Mouse (Mus musculus) C2C12 (cell line): Measurements from ENCODE around the gene Tefm. TPM values are rescaled to one million over a fixed set of nuclear protein-coding genes. Genes with fewer than 3 reads are reported as not detected.

Source experiments
- H3K27me3 ChIP-seq: one replicate; pipeline ENCODE4 v1.6.1; 2011; ENCODE audit not compliant: control insufficient read depth, insufficient read depth, insufficient read length
- H3K36me3 ChIP-seq: one replicate; pipeline ENCODE4 v1.6.1; 2011; ENCODE audit not compliant: control insufficient read depth, insufficient read depth
- H3K4me3 ChIP-seq: one replicate; pipeline ENCODE4 v1.5.1; 2011; ENCODE audit warnings: mild to moderate bottlenecking, control low read depth; ENCODE audit not compliant: poor library complexity, insufficient read depth, severe bottlenecking
- H3K79me2 ChIP-seq: one replicate; pipeline ENCODE4 v1.6.1; 2011; ENCODE audit not compliant: control insufficient read depth, insufficient read depth
- H3K79me3 ChIP-seq: one replicate; pipeline ENCODE4 v1.6.1; 2011; ENCODE audit warnings: low read depth, control low read depth
- H3ac ChIP-seq: one replicate; pipeline ENCODE3; 2011; ENCODE audit warnings: low read depth; ENCODE audit not compliant: control insufficient read depth, insufficient read length
- CEBPB ChIP-seq: IDR thresholded peaks from one replicate; pipeline ENCODE4 v1.6.1; 2011; ENCODE audit warnings: low read depth, mild to moderate bottlenecking, control low read depth, moderate library complexity
- CTCF ChIP-seq: IDR thresholded peaks from one replicate; pipeline ENCODE4 v1.5.1; 2011; ENCODE audit not compliant: control insufficient read depth, insufficient read depth, insufficient read length
- FOSL1 ChIP-seq: IDR thresholded peaks from one replicate; pipeline ENCODE4 v1.8.0; 2011; ENCODE audit warnings: mild to moderate bottlenecking, low read length; ENCODE audit not compliant: poor library complexity, insufficient read depth, severe bottlenecking
- MAX ChIP-seq: IDR thresholded peaks from one replicate; pipeline ENCODE4 v1.6.1; 2011; ENCODE audit warnings: mild to moderate bottlenecking, control low read depth
- MYOD1 ChIP-seq: IDR thresholded peaks from one replicate; pipeline ENCODE4 v1.6.1; 2011; ENCODE audit warnings: low read depth; ENCODE audit not compliant: control insufficient read depth, insufficient read length
- MYOG ChIP-seq: IDR thresholded peaks from one replicate; pipeline ENCODE4 v1.6.1; 2011; ENCODE audit not compliant: control insufficient read depth, insufficient read length; ENCODE audit errors: extremely low read depth
- USF1 ChIP-seq: IDR thresholded peaks from one replicate; pipeline ENCODE4 v1.6.1; 2011; ENCODE audit warnings: low read depth, mild to moderate bottlenecking, control low read depth, moderate library complexity
- polyA plus RNA-seq: library from polyadenylated mRNA; unstranded; fragments of >200 nt; fragmentation: generic; extraction: Trizol; gene quantifications from one replicate; pipeline ENCODE4 v1.2.1, GENCODE M21; 2012; ENCODE audit warnings: missing spikeins

Gene Tefm
- polyA plus RNA-seq, 1 experiment: 11.5 TPM

DNA sequence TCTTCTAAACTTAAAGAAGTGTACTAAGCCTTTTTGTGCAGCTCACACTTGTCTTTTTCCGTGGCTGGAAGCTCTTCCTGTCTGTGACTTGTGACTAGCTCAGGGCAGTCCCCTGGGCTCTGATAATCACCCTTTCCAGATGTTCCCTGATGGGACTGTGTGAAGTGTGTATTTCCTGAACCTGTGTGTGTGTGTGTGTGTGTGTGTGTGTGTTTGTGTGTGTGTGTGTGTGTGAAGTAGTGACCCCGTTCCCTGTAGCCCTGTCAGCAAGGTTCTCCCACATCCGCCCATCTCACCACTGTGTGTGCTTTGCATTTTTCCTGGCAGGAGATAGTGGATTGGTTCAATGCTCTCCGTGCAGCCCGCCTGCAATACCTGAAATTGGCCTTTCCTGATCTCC lies 28.4 kb upstream of the Tefm start:
- H3K27me3 ChIP-seq: no peaks in the 10 kb centered on the region
- H3ac ChIP-seq: no peak overlapping the region
- TF ChIP-seq USF1 (no peak), FOSL1 (no peak), CEBPB (no peak), CTCF (no peak), MAX (no peak), MYOG (no peak), MYOD1 (no peak)
- no peaks in the 10 kb centered on the region for H3K79me3 ChIP-seq
- H3K79me2 ChIP-seq: no peaks in the 10 kb centered on the region
- H3K4me3 ChIP-seq: no peak overlapping the region
- H3K36me3 ChIP-seq: no peaks in the 10 kb centered on the region

DNA sequence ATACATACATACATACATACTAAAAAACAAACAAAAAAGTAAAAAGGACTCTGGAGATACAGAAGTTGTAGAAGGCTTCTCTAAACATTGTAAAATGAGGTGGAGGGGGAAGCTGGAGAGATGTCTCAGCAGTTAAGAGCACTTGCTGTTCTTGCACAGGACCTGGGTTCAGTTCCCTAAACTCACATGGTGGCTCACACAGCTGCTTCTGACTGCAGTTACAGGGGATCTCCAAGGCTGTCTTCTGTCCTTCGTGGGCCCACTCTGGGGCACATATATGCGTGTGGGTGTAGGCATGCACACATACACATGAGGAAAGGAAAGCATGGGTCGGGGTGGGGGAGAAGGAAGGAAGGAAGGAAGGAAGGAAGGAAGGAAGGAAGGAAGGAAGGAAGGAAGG lies 27.7 kb upstream of the Tefm start:
- H3K27me3 ChIP-seq: no peaks in the 10 kb centered on the region
- no peak overlapping the region for H3ac ChIP-seq
- no peak for TF ChIP-seq MYOG
- TF ChIP-seq USF1: no peak
- no peak for TF ChIP-seq CEBPB
- no peak for TF ChIP-seq MYOD1
- no peak overlapping the region for H3K4me3 ChIP-seq
- no peaks in the 10 kb centered on the region for H3K36me3 ChIP-seq
- H3K79me2 ChIP-seq: no peaks in the 10 kb centered on the region
- no peaks in the 10 kb centered on the region for H3K79me3 ChIP-seq

DNA sequence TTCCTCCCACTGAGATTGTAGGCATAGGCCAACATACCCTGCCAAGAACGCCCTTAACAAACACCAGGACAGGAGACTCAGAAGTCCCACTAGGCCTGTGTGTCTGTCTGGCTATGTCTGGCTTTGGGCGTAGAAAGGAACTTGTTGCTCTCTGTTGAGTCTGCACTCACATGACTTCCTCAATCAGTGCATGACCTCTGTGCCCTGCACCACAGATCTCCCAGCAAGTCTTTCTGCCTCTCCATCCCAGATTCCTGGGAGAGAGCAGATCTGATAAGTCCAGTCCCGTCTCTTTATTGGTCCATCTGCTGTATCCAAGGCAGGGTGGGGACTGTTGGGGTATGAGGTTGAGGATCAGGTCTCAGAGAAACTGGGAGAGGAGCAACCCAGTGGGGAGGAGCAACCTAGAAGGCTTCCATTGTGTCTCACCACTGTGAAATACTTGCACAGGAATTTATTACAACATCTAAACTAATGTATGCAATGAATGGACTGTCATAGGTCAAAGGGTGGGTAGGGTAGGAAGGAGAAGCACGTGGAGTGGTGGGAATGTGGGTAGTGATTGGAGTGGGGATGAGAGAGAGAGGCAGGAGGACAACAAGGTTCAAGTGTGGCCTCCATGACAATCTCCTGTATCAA lies 26.8 kb upstream of the Tefm start:
- Histone ChIP-seq H3K27me3 (no peaks in the 10 kb centered on the region), H3ac (no peak overlapping the region), H3K36me3 (no peaks in the 10 kb centered on the region), H3K4me3 (no peak overlapping the region), H3K79me3 (no peaks in the 10 kb centered on the region), H3K79me2 (no peaks in the 10 kb centered on the region)
- TF ChIP-seq CEBPB (no peak), FOSL1 (no peak), USF1 (no peak), MAX (no peak), CTCF (no peak), MYOD1 (no peak), MYOG (no peak)

DNA sequence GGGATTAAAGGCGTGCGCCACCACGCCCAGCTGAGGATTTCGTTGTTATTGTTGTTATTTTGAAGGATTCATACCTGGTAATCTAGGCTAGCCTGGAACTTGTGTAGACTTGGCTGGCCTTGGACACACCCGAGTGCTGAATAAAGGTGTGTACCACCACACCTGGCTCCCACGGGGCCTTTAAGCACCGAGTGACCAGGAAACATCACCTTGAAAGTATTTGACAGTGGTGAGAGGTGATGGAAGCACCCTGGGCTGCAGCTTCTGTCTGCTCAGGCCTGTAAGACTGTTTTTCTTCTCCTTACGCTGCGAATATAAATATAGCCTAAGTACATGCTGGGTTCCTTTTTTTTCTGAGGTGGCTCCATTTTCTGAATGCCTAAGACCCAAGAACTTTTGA lies 26.1 kb upstream of the Tefm start:
- TF ChIP-seq MYOD1 (no peak), USF1 (no peak), MYOG (no peak), CEBPB (no peak)
- Histone ChIP-seq H3K27me3 (no peaks in the 10 kb centered on the region), H3K79me2 (no peaks in the 10 kb centered on the region), H3K36me3 (no peaks in the 10 kb centered on the region), H3K4me3 (no peak overlapping the region), H3ac (no peak overlapping the region), H3K79me3 (no peaks in the 10 kb centered on the region)

DNA sequence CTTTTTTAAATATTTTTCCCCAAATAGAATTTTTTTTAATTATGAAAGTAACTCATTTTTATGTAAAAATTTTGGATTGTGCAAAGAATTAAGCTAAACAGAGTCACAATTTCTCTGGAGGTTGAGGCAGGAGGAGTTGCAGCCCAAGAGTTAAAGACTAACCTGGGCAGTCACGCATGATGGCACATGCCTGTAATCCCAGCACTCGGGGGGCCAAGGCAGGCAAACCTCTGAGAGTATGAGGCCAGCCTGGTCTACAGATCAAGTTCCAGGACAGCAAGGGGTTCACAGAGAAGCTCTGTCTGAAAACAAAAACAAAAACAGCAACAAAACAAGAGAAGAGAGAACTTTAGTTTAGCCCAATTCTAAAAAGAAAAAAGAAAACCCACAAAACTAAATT lies 22.2 kb upstream of the Tefm start:
- H3K27me3 ChIP-seq: no peaks in the 10 kb centered on the region
- H3K79me2 ChIP-seq: no peaks in the 10 kb centered on the region
- H3K79me3 ChIP-seq: no peaks in the 10 kb centered on the region
- no peaks in the 10 kb centered on the region for H3K36me3 ChIP-seq
- no peak overlapping the region for H3ac ChIP-seq
- TF ChIP-seq CEBPB (no peak), USF1 (no peak)
- H3K4me3 ChIP-seq: no peak overlapping the region

DNA sequence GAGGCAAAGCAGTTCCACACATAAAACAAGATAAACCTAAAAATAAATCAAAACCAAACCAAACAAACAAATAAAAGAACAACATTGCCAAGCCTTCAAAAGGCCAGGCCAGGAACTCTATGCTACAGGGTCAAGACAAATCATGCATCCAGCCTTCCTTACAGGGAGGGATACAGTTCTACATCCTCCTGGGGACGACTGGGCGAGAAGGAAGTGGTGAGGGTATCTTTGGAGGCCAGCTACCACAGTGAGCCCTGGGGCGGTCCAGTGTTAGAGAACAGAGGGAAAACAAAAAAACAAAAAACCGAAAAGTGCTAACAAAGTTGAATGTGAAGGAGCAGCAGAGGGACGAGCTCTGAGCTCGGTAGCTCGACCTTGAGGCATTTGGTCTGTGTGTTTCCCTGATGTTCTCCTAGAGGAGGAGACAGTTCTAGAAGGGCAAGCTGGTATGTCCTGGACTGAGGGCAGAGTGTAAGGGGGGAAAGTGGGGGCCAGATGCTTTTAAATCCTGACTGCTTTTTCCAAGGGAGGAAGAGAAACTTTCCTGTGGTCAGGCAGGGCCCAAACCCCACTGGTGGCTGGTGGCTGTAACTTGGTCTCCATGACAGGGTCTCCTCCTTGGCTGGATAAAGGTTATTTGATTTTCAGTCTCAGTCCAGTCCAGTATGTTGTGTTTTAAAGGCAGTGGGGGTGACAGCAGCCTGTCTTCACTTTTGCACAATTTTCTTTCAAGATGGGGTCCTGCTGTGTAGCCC lies 21.6 kb upstream of the Tefm start:
- H3K4me3 ChIP-seq: no peak overlapping the region
- no peak overlapping the region for H3ac ChIP-seq
- no peaks in the 10 kb centered on the region for H3K27me3 ChIP-seq
- TF ChIP-seq FOSL1 (no peak), USF1 (no peak), CTCF (no peak), CEBPB (no peak), MYOG (no peak), MAX (no peak), MYOD1 (no peak)
- H3K79me2 ChIP-seq: no peaks in the 10 kb centered on the region
- H3K36me3 ChIP-seq: no peaks in the 10 kb centered on the region
- no peaks in the 10 kb centered on the region for H3K79me3 ChIP-seq
